Mouse (Mus musculus): ENCODE measurements around the gene Nelfb. TPM values are rescaled to one million over a fixed set of nuclear protein-coding genes. Genes with fewer than 3 reads are reported as not detected.

Nelfb gene
- polyA plus RNA-seq, 1 experiment, result 37.2 TPM

DNA sequence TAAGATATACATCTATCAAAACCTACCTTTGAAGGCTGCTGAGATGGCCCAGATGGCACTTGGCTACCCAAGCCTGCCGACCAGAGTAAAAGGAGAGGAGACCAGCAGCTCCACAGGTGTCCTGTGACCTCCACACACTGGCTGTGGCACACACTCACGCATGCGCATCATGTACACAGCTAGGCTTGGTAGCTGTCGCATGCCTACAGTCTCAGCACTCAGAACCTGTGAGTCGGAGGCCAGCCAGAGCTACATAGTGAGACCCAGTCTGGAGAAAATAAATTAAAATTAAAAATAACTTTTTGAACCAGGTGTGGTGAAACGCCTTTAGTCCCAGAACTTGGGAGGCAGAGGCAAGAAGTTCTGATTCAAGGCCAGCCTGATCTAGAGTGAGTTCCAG, 23.4 kb downstream of the Nelfb start:
- H3K27me3 ChIP-seq (ENCODE audit: control insufficient read depth, insufficient read depth, low read length), result no peaks in the 10 kb centered on the region
- 88% methylated on average over 6 of the region's 6 CpGs for WGBS
- H3K36me3 ChIP-seq (ENCODE audit: control insufficient read depth, insufficient read depth, low read length), result no peaks in the 10 kb centered on the region
- TF ChIP-seq POLR2A (IDR thresholded peaks at IDR 0.05; ENCODE audit: low read depth, low read length) (no peak), CTCF (IDR thresholded peaks at IDR 0.05; ENCODE audit: extremely low read depth, insufficient read length, insufficient replicate concordance, low read depth, low read length) (no peak)
- H3K4me1 ChIP-seq (ENCODE audit: control insufficient read depth, insufficient read depth, insufficient read length, low read length), result peaks cover 13% of the 10 kb centered on the region
- H3K27ac ChIP-seq (ENCODE audit: insufficient read depth, low read depth, low read length), result no peak overlapping the region
- H3K4me3 ChIP-seq (ENCODE audit: low read depth, low read length), result no peak overlapping the region

DNA sequence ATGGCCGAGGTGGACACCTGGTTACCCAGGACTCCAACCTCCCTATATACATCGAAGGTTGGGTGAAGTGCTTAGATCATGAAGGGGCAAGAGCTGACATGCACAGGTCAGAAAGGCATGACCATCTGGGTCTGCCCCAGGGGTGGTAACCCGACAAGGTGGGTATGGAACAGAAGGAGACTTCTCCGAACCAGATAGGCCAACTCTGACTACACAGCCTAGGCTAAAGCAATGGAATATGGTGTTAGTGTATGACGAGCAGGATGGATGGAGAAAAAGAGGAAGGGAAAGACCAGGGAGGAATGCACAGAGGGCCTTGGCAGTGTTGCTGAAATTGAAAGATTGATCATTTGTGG, 24.7 kb downstream of the Nelfb start:
- TF ChIP-seq POLR2A (IDR thresholded peaks at IDR 0.05; ENCODE audit: low read depth, low read length) (no peak), CTCF (IDR thresholded peaks at IDR 0.05; ENCODE audit: extremely low read depth, insufficient read length, insufficient replicate concordance, low read depth, low read length) (no peak)
- H3K4me1 ChIP-seq (ENCODE audit: control insufficient read depth, insufficient read depth, insufficient read length, low read length), result peaks cover 13% of the 10 kb centered on the region
- no peaks in the 10 kb centered on the region for H3K27me3 ChIP-seq (ENCODE audit: control insufficient read depth, insufficient read depth, low read length)
- 47% methylated on average over 5 of the region's 5 CpGs for WGBS
- no peak overlapping the region for H3K27ac ChIP-seq (ENCODE audit: insufficient read depth, low read depth, low read length)
- H3K36me3 ChIP-seq (ENCODE audit: control insufficient read depth, insufficient read depth, low read length), result no peaks in the 10 kb centered on the region
- H3K4me3 ChIP-seq (ENCODE audit: low read depth, low read length), result peak overlapping the region; percentile 62; the same call in 1 of the 2 replicates

DNA sequence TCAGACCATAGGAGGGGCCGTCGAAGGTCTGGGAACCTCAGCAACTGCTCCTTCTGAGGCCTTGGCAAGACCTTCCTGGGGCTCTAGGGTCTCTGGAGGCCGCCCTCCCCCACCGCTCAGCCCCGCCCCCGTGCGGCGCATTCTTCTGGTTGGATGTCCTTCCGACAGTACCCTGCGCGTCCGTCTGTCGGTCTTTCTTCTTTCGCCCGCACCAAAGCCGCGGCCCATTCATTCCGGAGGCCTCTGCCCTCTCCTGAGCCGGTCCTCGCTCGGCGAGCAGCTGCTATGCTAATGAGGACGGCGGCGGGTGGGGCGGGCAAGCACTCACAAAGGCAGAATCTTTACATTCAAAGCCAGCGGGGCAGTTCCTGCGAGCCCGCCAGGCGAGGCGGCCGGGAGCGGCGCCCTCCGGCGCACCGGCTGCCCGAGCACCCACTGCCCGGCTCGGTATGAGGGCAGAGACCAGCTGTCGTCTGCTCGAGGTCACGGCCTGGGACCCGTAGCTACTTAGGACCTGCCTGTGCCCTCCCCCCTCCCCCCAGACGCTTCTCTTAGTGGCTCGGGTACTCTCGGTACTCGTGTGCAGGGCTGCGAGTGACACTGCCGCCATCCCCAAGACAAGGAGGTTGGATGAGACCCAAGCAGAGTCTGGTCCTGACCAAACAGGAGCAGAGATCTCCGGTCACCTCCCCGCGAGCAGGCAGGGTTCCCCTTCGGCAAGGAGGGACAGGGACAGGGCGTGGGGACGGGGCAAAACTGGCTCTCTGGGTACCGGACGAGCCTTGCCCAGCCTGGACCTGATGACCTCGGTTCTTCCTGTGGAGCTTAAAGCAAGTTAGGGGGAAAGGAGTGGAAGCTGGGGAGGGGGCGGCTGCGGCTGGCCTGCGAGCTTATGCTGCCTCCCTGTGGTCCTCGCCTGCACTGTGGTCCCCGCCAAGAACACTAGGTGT, 25.4 kb downstream of the Nelfb start:
- TF ChIP-seq CTCF (IDR thresholded peaks at IDR 0.05; ENCODE audit: extremely low read depth, insufficient read length, insufficient replicate concordance, low read depth, low read length) (peak; percentile 41; the same call in 1 of the 2 replicates), POLR2A (IDR thresholded peaks at IDR 0.05; ENCODE audit: low read depth, low read length) (0 out of 2 replicates have a peak, but pooled peaks have one; percentile 27)
- WGBS, result 3% methylated on average over 64 of the region's 64 CpGs
- H3K27me3 ChIP-seq (ENCODE audit: control insufficient read depth, insufficient read depth, low read length), result no peaks in the 10 kb centered on the region
- no peaks in the 10 kb centered on the region for H3K36me3 ChIP-seq (ENCODE audit: control insufficient read depth, insufficient read depth, low read length)
- H3K4me1 ChIP-seq (ENCODE audit: control insufficient read depth, insufficient read depth, insufficient read length, low read length), result peaks cover 13% of the 10 kb centered on the region
- peak overlapping the region; percentile 62 for H3K4me3 ChIP-seq (ENCODE audit: low read depth, low read length)
- peak overlapping the region; percentile 4; the same call in 1 of the 2 replicates for H3K27ac ChIP-seq (ENCODE audit: insufficient read depth, low read depth, low read length)

DNA sequence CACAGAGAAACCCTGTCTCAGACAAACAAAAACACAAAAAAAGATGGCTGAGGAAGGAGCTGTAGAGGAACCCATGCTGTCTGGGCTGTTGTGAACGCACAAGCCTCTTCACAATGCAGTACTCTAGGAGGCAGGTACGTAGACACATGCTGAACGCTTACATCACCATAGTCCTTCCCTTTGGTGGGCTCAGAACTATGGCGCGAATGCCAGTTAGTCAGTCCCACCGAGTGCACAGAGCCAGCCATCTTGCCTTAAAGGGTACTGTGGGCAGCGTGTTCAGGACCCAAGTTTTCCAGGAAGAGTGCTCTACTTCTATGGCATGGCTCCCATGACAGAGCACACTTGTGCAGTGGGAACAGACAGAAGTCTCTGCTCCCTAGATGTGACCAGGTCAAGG, 26.8 kb downstream of the Nelfb start:
- 93% methylated on average over 7 of the region's 7 CpGs for WGBS
- no peak for TF ChIP-seq CTCF (IDR thresholded peaks at IDR 0.05; ENCODE audit: extremely low read depth, insufficient read length, insufficient replicate concordance, low read depth, low read length)
- no peak for TF ChIP-seq POLR2A (IDR thresholded peaks at IDR 0.05; ENCODE audit: low read depth, low read length)
- no peak overlapping the region for H3K4me3 ChIP-seq (ENCODE audit: low read depth, low read length)

DNA sequence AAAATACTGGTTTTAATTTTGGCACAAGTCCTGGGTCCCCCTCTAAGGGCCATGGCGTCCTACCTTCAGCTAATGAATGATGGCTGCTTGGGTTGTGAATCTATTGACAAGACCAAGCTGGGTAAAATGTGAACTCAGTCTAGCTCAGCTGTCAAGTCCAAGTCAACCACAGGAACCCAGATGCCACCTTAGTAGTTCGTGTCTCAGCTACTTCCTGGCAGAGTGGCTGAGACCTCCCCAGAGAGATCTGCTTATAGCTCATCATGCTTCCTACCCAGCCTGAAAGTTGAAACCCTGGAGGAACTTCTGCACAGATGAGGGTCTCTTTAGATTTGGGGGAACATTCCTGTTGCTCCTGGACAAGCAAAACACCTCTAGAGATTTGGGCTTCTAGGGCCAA, 28.0 kb downstream of the Nelfb start:
- H3K4me1 ChIP-seq (ENCODE audit: control insufficient read depth, insufficient read depth, insufficient read length, low read length), result peaks cover 24% of the 10 kb centered on the region
- no peak overlapping the region for H3K4me3 ChIP-seq (ENCODE audit: low read depth, low read length)
- no peak overlapping the region for H3K27ac ChIP-seq (ENCODE audit: insufficient read depth, low read depth, low read length)
- TF ChIP-seq CTCF (IDR thresholded peaks at IDR 0.05; ENCODE audit: extremely low read depth, insufficient read length, insufficient replicate concordance, low read depth, low read length) (no peak), POLR2A (IDR thresholded peaks at IDR 0.05; ENCODE audit: low read depth, low read length) (no peak)
- WGBS, result 79% methylated on average over 2 of the region's 2 CpGs
- no peaks in the 10 kb centered on the region for H3K36me3 ChIP-seq (ENCODE audit: control insufficient read depth, insufficient read depth, low read length)
- no peaks in the 10 kb centered on the region for H3K27me3 ChIP-seq (ENCODE audit: control insufficient read depth, insufficient read depth, low read length)

More for the DNA sequence above, 26.8 kb downstream of the Nelfb start:
- H3K36me3 ChIP-seq (ENCODE audit: control insufficient read depth, insufficient read depth, low read length), result no peaks in the 10 kb centered on the region
- peaks cover 20% of the 10 kb centered on the region for H3K4me1 ChIP-seq (ENCODE audit: control insufficient read depth, insufficient read depth, insufficient read length, low read length)
- no peak overlapping the region for H3K27ac ChIP-seq (ENCODE audit: insufficient read depth, low read depth, low read length)
- no peaks in the 10 kb centered on the region for H3K27me3 ChIP-seq (ENCODE audit: control insufficient read depth, insufficient read depth, low read length)

DNA sequence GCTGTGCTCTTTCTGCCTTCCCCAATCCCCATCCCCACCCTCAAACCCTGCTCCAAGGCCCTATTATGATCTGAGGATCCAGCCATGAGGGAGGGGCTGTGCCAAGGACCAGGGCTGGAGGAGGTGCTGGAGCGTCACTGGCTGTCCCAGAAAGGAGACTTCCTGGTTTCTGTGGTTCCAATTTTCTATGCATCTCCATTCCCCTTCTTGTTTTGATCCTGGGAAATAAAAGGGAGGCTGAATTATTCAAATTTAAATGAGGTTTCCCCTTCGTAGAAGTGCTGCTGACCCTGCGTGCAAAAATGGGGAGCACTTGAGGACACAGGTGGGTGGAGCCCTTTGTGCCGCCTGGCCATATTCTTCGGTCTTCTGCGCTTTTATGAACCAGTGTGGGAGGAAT, 28.6 kb downstream of the Nelfb start:
- H3K27ac ChIP-seq (ENCODE audit: insufficient read depth, low read depth, low read length), result no peak overlapping the region
- no peaks in the 10 kb centered on the region for H3K36me3 ChIP-seq (ENCODE audit: control insufficient read depth, insufficient read depth, low read length)
- peaks cover 28% of the 10 kb centered on the region for H3K4me1 ChIP-seq (ENCODE audit: control insufficient read depth, insufficient read depth, insufficient read length, low read length)
- WGBS, result 11% methylated on average over 6 of the region's 6 CpGs
- no peaks in the 10 kb centered on the region for H3K27me3 ChIP-seq (ENCODE audit: control insufficient read depth, insufficient read depth, low read length)
- peak overlapping the region; percentile 49 for H3K4me3 ChIP-seq (ENCODE audit: low read depth, low read length)
- no peak for TF ChIP-seq CTCF (IDR thresholded peaks at IDR 0.05; ENCODE audit: extremely low read depth, insufficient read length, insufficient replicate concordance, low read depth, low read length)
- no peak for TF ChIP-seq POLR2A (IDR thresholded peaks at IDR 0.05; ENCODE audit: low read depth, low read length)

DNA sequence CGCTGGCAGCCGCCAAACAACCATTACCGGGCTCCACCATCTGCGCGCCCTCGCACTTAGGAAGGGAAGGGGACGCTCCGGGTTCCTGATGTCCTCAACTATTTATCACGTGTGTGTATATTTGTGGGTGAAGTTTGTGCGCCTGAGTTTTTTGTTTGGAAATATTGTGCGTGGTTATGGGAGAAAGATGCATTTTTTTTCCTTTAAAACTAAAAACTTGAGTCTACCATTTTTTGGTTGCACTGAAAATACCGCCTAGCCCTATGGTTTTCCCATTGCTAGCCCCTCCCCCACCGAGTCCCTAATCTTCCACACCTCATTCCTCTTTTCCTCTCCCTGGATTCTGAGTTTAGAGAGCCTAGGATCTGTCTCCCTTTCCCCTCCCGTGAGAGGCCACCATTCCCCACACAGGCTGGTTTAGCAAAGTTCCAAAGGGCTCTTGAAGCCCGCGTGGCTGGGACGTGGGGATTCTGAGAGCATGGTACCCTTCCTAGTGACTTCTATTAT, 29.3 kb downstream of the Nelfb start:
- H3K4me3 ChIP-seq (ENCODE audit: low read depth, low read length), result peak overlapping the region; percentile 83
- H3K4me1 ChIP-seq (ENCODE audit: control insufficient read depth, insufficient read depth, insufficient read length, low read length), result peaks cover 35% of the 10 kb centered on the region
- H3K27me3 ChIP-seq (ENCODE audit: control insufficient read depth, insufficient read depth, low read length), result no peaks in the 10 kb centered on the region
- no peaks in the 10 kb centered on the region for H3K36me3 ChIP-seq (ENCODE audit: control insufficient read depth, insufficient read depth, low read length)
- TF ChIP-seq POLR2A (IDR thresholded peaks at IDR 0.05; ENCODE audit: low read depth, low read length) (no peak), CTCF (IDR thresholded peaks at IDR 0.05; ENCODE audit: extremely low read depth, insufficient read length, insufficient replicate concordance, low read depth, low read length) (no peak)
- 1% methylated on average over 17 of the region's 17 CpGs for WGBS
- peak overlapping the region; percentile 22; the same call in 1 of the 2 replicates for H3K27ac ChIP-seq (ENCODE audit: insufficient read depth, low read depth, low read length)
